19 mouse cellular contexts compared by ENCODE assay signal in the genomic region with DNA sequence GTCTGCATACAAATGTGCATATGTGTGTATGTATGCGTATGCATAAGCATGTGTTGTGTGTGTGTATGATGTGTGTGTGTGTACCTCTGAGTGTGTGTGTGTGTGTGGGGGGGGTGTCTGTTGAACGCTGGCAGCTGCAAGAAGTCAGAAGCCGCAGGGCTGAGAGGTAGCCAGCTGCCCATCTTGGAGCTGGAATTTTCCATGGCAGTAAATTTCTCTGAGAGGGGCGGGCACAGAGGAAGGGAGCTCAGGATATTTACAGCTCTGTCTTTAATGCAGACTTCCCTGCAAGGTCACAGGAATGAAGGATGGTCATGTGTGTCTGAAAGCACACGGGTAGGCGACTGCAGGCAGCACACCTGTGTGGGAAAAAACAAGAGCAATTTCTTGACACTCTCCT. TPM values are rescaled to one million over a fixed set of nuclear protein-coding genes. Genes with fewer than 3 reads are reported as not detected.
DNase-seq lines count a peak whose midpoint lies in the region; ATAC-seq lines count a peak whose summit lies in the region.
"Had no signal": no experiment of that assay in that cellular context is flagged by ENCODE, and none has a peak within 500 bp of the region (broad histone marks: within the 10 kb centered on the region; RNA-seq: fewer than 3 reads in every experiment).

No protein-coding gene starts in this region.

- H3K36me3 ChIP-seq in kidney, embryonic 14.5 days (ENCODE audit: control insufficient read depth, insufficient read depth, low read length): no peaks in the 10 kb centered on the region
- H3K36me3 ChIP-seq in midbrain, embryonic 14.5 days (ENCODE audit: control insufficient read depth, insufficient read depth, low read length): no peaks in the 10 kb centered on the region
- H3K36me3 ChIP-seq: lung, embryonic 15.5 days had no signal

- no peak overlapping the region for H3K4me2 ChIP-seq in kidney, embryonic 14.5 days (replicated peaks; ENCODE audit: low read depth, low read length)
- no peak overlapping the region for H3K4me2 ChIP-seq in midbrain, embryonic 14.5 days (ENCODE audit: low read length)
- H3K4me2 ChIP-seq: forebrain, embryonic 13.5 days; heart, embryonic 11.5 days; lung, embryonic 15.5 days had no signal

- no peak overlapping the region for H3K4me3 ChIP-seq in kidney, embryonic 14.5 days (ENCODE audit: low read length)
- H3K4me3 ChIP-seq in midbrain, embryonic 14.5 days (replicated peaks; ENCODE audit: low read depth, low read length): no peak overlapping the region
- H3K4me3 ChIP-seq: forebrain, embryonic 13.5 days; lung, embryonic 15.5 days had no signal

- H3K9ac ChIP-seq in kidney, embryonic 14.5 days (ENCODE audit: low read depth, low read length): no peak overlapping the region
- H3K9ac ChIP-seq in midbrain, embryonic 14.5 days (replicated peaks; ENCODE audit: low read length): 0 out of 2 replicates have a peak overlapping the region, but pooled peaks have one; percentile 14
- H3K9ac ChIP-seq: forebrain, embryonic 13.5 days; lung, embryonic 15.5 days had no signal

- H3K27me3 ChIP-seq in kidney, embryonic 14.5 days (ENCODE audit: control insufficient read depth, insufficient read depth, low read length): 0 out of 2 replicates have a peak, but pooled peaks cover 2% of the 10 kb centered on the region
- no peaks in the 10 kb centered on the region for H3K27me3 ChIP-seq in midbrain, embryonic 14.5 days (ENCODE audit: control insufficient read depth, insufficient read depth, low read length)

- 23% methylated on average over 6 of the region's 6 CpGs for WGBS in kidney, embryonic 14.5 days
- 62% methylated on average over 6 of the region's 6 CpGs for WGBS in midbrain, embryonic 14.5 days

- peaks cover 5% of the 10 kb centered on the region; the same call in 1 of the 2 replicates for H3K4me1 ChIP-seq in kidney, embryonic 14.5 days (ENCODE audit: control insufficient read depth, insufficient read depth, low read length)
- H3K4me1 ChIP-seq in midbrain, embryonic 14.5 days (ENCODE audit: control insufficient read depth, insufficient read depth, low read length): peaks cover 35% of the 10 kb centered on the region

- H3K9me3 ChIP-seq in kidney, embryonic 14.5 days (ENCODE audit: control insufficient read depth, low read length): no peaks in the 10 kb centered on the region
- H3K9me3 ChIP-seq in midbrain, embryonic 14.5 days (ENCODE audit: control insufficient read depth, low read length): no peaks in the 10 kb centered on the region
- H3K9me3 ChIP-seq: forebrain, embryonic 13.5 days; lung, embryonic 15.5 days had no signal

- no peak overlapping the region for H3K27ac ChIP-seq in kidney, embryonic 14.5 days (ENCODE audit: low read depth, low read length)
- 0 out of 2 replicates have a peak overlapping the region, but pooled peaks have one; percentile 41 for H3K27ac ChIP-seq in midbrain, embryonic 14.5 days (replicated peaks; ENCODE audit: low read depth, low read length)
- H3K27ac ChIP-seq: forebrain, embryonic 13.5 days; lung, embryonic 15.5 days had no signal

- peak; percentile 29 for DNase-seq in adrenal gland, postnatal 14 days
- no peak for DNase-seq in adrenal gland, postnatal 4 days (ENCODE audit: low spot score in 2 of 2)
- DNase-seq in adrenal gland, postnatal 36 days: peak; percentile 46 to 59
- no peak for DNase-seq in midbrain, embryonic 14.5 days
- DNase-seq in layer of hippocampus, adult 9-11 months: no peak
- no peak for DNase-seq in lung, postnatal 25 days (ENCODE audit: low spot score)
- no peak for DNase-seq in cerebellum, postnatal 25 days
- DNase-seq: cerebellum, postnatal 10 days; gastrocnemius, postnatal 14 days; heart, postnatal 4 days; right cerebral cortex, postnatal 25 days; thymus, adult 2 months had no signal

- 0 out of 2 replicates have a peak, but pooled peaks have one; percentile 26 for ATAC-seq in kidney, embryonic 14.5 days (ENCODE audit: low FRiP score, low TSS enrichment)
- no peak for ATAC-seq in midbrain, embryonic 14.5 days (ENCODE audit: low FRiP score, low TSS enrichment)
- ATAC-seq: forebrain, embryonic 13.5 days had no signal

RNA-seq across cellular contexts. Expression of a gene that starts 38.5 kb away (rescaled TPM):
- total RNA-seq in adrenal gland, postnatal 14 days (2021): not detected in 2 replicates
- not detected for total RNA-seq in adrenal gland, postnatal 4 days (2021)
- total RNA-seq in adrenal gland, postnatal 36 days (2021): not detected
- 0.09 TPM in 1 of 2 replicates, not detected in the other for polyA plus RNA-seq in kidney, embryonic 14.5 days (2014; fragmentation: Nextera tagmentation; extraction: Ambion mirVana)
- polyA plus RNA-seq in midbrain, embryonic 14.5 days (2014; fragmentation: Nextera tagmentation; extraction: Ambion mirVana): 0.12 TPM in 1 of 2 replicates, not detected in the other
- total RNA-seq: gastrocnemius, postnatal 14 days; heart, postnatal 4 days; megakaryocyte-erythroid progenitor cell, adult 5-6 weeks had no signal
- polyA plus RNA-seq: forebrain, embryonic 13.5 days; large intestine, adult 2 months; limb, embryonic 11.5 days; thymus, adult 2 months had no signal

Comparison
In these comparisons a context has a peak if more than half of its experiments do, and no peak if none do; other contexts are left out.
1. DNase-seq: peak in adrenal gland, postnatal 14 days (single experiment) and adrenal gland, postnatal 36 days (2 of 2); none in adrenal gland, postnatal 4 days (0 of 2), midbrain, embryonic 14.5 days (single experiment), layer of hippocampus, adult 9-11 months (single experiment), lung, postnatal 25 days (single experiment) and cerebellum, postnatal 25 days (0 of 2).